Mouse (Mus musculus): Measurements from ENCODE around the gene Ppfibp2.

Gene Ppfibp2

DNA sequence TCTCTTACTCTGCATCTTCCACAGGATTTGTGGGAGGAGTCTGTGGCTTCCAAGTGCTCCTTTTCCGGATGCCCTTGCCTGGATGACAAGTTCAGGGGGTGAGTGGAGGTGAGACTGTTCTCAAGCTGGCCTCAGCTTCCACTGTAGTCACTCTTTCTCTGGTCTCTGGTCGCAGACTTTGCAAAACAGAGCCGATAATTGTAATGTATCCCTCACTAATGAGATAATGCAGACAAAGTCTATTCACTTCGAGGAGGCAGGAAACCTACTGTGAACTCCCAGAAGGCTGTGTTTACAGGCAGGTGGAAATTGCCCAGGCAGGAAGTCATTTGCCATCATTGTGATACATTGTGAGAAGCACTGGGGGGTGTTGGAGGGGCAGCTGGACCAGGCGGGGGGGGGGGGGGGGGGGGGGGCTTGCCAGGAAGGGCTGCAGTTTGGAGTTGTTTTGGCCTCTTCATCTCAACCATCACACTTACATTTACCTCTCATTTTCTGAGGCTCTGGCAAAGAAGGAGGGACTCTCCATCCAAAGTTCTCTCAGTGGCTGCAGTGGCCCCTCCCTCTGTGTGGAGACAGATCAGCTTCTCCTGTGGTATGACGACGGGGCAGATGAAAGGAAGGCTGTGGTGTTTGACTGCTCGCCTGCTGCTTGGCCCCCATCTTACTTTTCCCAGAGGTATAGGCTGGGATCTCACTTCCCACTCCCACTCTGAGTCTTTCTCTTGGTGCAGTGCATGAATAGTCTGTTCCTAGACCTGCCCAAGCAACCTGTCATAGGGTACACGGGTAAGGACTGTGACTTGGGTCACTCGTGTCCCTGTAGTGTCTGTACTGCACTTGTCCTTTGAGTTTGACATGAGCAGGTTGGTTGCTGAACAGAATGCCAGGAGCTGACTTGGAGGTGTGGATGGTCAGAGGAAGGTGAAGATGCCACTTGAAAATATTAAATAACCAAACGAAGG, 23.3 kb downstream of the Ppfibp2 start:
- in situ Hi-C loops (cut with MboI, MseI): no loop called here

DNA sequence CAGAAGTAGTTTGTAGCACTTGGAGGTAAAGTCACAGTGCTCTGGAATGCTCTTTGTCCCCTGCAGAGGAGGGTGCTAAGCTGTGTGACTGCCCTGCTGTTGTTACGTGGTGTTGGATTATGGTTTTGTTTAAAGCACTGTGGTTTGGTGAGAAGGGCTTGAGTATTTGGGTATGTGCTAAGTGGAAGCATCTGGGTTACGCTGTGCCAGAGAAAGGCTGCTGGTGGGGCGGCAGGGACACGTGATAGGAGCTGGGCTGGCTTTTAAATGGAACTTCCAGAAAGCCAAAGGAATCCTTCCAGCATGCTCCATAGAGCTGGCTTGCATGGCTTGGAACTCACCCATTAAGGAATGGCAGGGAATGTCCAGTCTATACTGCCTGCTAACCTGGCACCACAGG, 24.2 kb downstream of the Ppfibp2 start:
- in situ Hi-C loops (cut with MboI, MseI): no loop called here

DNA sequence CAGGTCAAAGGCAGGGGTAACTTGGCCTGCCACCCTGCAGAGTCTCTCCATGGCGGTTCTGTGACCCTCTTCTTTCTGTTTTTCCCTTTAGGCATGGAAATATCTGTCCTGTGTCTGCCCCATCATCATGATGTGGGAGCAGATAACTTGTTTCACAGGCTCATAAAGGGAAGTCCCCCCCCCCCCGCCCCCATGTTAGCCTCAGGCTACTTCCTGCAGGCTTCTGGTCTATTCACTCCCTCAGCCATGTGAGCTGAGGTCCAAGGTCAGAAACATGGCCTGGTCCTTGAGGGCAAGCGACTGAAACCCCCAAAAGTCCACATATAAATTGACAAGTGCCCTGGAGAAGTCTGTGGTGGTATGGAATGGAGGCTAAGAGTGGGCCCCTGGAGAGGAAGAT, 25.1 kb downstream of the Ppfibp2 start:
- in situ Hi-C loops (cut with MboI, MseI): no loop called here

DNA sequence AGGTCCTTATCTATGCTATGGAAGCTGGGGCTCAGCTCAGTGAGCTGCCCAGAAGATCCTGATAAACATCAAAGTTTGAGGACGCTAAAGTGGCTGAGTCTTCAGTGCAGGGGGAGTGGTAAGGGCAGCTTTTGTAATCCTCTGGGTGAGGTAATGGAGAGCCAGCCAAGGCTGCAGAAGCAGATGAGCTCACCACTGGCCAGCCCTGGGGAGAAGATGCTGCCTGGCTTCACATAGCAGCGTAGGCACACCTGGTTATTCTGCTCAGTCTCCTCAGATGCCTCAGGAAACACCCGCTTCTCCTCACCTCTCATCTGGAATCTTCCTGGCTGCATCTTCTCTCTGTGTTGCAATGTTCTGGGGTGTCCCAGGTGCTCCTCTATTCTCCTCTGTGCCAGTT, 29.4 kb downstream of the Ppfibp2 start:
- in situ Hi-C loops (cut with MboI, MseI): no loop called here

DNA sequence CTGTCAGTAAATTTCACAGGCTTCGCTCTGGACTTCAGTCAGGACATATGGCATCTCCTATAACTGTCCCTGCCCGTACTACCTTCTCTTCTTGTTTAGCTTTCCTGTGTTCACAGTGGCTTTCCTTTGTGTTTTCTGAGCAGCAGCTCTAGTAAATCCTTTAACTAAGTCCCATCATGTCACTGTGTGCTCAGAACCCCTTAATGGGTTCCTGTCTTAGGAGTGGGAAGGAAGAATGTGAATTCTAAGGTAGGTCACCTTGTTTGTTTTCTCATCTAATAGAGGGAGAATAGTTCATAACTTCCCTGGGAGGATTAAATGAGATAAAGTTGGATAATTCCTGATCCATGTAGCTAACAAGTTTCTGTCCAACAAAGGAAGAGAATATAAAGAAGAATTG, 30.1 kb downstream of the Ppfibp2 start, which contains the start of gene 5330417H12Rik:
5330417H12Rik (minus strand) TSS at position 101 of the 400 bp plus-strand sequence.
- in situ Hi-C loops (cut with MboI, MseI): no loop called here

DNA sequence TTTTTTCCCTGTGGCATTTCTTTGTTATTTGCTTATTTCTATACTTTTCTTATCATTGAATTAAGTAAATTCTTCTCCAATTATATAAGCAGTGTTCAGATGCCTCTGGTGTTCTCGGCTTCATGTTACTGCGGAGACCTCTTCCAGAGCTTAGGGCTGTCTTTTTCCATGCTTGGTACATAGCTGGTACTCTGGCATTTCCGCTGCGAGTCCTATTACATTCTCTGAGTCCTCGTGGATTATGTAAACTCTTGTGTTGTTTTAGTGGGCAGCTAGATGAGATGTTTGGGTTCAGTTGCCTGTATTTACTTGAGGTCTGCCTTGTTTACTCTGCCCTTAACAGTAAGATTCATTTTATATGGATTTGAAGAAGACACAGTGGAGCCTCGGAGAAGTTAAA, 30.8 kb downstream of the Ppfibp2 start:
- in situ Hi-C loops (cut with MboI, MseI): no loop called here

DNA sequence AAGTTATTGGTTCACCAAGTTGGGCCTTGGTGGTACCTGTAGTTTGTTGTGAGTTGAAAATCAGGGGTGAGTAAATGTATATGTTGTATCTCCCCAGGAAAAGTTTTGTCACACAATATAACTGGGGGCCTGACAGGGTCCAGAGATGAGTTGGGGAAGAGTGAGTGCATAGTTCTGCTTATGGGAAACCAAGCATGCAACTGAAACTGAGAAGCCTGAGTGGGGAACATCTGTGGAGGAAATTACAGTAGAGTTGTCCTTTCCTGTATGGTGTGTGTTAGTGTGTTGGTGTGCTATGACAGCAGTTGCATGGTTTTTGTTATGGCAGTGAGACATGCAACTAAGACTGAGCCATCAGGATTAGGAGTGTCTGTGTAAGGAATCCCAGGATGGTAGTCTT, 33.4 kb downstream of the Ppfibp2 start:
- in situ Hi-C loops (cut with MboI, MseI): no loop called here

DNA sequence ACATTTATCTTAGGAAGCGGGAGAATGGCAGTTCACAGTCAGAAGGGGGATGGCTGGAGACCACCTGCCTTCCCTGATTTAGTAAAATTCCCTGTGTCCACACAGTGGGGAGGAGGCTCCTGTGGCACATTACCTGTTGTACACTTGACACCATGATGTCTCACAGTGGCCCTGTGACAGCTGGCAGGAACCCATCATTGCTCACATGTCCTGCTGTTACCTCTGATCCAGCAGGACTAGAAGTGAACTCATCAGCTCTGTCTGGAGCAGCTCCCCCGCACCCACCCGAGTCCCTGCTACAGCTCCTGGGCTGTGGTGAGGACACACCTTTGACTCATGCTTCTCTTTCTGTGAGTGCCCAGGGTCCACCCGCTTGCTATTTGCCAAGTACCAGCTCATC, 38.2 kb downstream of the Ppfibp2 start:
- in situ Hi-C loops (cut with MboI, MseI): no loop called here

DNA sequence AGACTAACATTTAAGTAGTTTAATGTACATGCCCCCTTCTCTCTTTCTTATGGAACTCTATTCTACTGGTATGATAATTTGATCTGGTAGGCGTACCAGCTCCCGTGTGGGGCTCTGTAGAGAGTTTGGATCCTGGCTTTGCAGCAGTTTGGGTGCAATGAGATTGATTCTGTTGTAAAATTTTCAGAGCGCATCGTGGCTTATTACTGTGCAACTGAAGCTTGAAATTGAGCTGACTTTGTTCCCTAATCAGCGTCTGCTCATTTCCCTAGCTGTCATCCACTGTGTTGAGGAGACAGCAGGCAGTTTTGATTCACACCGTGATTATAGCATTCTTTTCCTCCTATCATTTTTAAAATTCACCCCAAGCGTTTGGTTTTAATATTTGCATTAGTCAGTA, 42.4 kb downstream of the Ppfibp2 start:
- in situ Hi-C loops (cut with MboI, MseI): no loop called here

DNA sequence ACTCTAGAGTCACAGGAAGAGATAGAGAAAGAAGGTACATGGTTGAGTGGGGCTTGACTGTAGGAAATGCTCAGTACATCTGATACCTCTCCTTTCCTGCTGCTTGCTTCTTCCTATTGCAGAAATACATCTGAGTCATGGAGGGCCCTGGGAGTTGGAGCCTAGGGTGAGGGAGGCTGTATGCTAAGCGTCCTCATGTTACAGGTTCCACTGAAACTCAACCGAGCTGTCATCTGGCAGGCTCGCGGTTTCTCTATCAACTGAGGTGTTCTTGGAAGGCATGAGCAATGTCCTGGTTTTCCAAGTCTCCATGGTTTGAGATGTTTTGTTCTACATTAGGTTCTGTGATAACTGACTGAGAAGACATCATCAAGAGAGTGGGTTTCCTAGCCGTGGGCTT, 43.0 kb downstream of the Ppfibp2 start:
- in situ Hi-C loops (cut with MboI, MseI): no loop called here

DNA sequence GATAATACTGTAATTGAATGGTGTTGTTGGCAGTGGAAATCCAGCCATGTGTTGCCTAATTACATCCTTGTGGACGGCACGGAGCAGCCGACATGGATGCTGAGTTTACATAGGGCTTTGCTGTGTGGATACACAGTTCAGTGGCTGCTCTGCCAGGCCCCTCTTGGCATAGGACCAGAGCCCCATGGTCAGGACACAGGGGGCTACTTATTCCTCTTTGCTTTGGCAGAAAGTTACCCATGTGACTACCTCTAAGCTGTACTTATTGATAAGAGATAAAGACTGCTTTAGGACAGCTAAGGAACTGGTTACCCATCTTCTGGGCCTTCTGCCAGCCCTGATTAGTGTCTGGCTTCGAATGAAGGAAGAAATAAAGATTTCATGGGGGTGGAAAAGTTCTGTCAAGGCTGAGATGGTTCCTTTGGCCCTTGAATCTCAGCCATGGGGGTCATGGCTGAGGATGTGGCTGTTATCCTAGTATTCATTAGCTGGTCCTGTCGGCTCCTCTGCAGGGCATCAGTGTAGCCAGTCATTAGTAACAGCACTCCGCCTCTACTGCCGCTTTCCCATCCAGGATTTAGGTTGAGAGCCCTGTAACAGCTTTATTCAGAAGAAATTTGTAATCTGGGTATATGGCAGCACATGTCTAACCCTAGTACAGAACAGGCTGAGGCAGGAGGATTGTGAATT, 47.7 kb downstream of the Ppfibp2 start:
- in situ Hi-C loops (cut with MboI, MseI): no loop called here

DNA sequence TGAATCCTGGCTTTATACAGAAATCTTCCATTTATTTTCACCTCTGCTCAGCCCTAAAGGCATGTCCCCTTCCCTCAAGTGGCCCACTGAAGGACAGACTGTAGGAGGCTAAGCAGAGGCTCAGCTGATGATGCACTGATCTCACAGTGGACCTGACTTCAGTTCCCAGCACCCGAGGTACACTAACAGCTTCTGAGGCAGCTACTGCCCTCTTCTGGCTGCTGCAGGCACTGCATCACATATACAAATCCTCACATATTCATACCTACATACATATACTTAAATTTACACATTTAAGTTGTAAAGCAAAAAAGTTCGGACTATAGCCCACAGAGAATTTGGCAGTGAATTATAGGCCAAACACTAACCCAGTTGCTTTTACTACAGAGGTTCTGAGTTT, 50.0 kb downstream of the Ppfibp2 start:
- in situ Hi-C loops (cut with MboI, MseI): loop anchor here (5.0 kb wide), 1 partner anchor 38 kb away; no protein-coding TSS in a partner anchor

DNA sequence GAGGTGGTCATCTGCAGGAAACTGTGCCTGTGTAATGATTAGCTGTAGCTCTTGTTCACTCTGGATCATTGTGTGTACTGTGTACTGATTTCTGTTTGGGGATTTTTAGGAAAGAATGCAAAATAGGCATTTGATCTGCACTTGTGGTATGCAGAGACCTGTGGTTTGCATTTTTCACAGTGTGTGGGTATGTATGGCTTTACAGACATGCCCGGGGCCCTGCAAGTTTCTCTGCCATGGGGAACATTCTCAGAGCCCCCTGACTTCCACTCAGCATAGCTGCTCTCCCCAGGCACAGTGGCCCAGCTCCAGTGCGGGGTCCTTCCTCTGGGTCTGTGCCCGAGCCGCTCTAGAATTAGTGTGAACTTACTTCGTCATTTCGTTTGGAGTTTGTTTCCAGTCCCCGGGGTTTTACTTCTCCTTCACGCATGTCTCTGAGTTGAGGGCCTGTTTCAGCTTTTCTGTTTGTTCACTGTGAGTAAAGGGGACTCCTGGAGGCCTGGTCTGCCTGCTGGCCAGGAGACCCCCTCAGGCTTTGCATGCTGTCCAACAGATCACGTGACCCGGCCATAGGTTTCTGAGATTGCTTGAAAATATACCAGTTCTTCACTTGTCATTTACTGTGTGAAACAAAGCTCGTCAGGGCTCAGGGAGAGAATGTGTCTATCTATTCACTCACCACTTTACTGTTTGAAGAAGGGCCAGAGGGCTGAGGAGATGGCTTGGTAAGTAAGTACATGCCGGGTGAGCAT, 54.1 kb downstream of the Ppfibp2 start:
- in situ Hi-C loops (cut with MboI, MseI): loop anchor here (5.0 kb wide), 1 partner anchor 42 kb away; no protein-coding TSS in a partner anchor

DNA sequence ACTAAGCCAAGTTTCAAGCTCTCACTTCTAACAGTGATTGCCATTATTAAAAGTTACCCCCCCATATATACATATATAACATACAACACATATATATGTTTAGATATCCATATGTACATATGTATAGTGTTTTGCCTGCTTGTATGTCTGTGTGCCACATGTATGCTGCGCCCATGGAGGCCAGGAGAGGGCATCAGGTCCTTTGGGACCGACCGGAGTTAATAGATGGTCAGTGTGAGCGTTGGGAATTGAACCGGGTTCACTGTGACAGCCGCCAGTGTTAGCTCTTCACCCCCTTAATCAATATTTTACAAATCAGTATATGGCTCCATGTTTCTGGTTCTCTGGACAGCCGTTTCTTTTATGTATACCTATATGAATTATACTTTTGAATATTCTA, 55.0 kb downstream of the Ppfibp2 start:
- in situ Hi-C loops (cut with MboI, MseI): loop anchor here (5.0 kb wide), 1 partner anchor 43 kb away; no protein-coding TSS in a partner anchor

DNA sequence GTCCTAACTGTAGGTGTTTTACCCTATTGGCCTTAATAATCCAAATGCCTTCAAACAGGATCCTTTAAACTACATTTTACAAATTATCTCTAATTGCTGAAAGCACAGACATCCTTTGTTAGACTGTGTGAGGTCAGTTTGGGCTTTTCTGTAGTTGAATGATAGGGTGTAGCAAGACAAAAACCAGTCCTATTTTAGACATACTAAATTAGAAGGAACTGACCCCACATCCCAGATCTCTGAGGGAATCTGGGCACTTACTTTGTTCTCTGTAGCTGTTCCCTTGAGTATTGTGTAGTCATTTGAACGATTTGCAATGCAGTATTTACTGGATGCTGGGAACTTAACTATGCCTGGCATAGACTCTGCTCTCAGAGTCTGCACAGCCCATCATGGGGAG, 56.8 kb downstream of the Ppfibp2 start:
- in situ Hi-C loops (cut with MboI, MseI): no loop called here

DNA sequence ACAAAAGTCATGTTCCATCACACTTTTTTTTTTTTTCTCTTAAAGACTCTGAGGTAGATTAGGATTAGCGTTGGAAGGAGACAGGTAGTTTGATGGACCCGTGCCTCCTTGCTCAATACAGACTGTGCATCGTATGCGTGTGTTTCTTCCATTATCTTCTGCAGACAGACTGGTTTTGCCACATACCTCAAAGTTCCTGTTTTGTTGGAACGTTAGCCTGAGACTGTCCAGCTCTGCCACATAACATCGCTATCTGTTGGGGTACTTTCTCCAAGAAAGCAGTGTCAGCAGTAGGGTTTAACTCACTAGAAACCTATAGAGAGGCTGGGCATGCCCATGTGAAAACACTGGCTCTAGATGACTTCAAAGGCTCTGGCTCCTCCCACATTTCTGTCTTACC, 61.4 kb downstream of the Ppfibp2 start:
- in situ Hi-C loops (cut with MboI, MseI): no loop called here

DNA sequence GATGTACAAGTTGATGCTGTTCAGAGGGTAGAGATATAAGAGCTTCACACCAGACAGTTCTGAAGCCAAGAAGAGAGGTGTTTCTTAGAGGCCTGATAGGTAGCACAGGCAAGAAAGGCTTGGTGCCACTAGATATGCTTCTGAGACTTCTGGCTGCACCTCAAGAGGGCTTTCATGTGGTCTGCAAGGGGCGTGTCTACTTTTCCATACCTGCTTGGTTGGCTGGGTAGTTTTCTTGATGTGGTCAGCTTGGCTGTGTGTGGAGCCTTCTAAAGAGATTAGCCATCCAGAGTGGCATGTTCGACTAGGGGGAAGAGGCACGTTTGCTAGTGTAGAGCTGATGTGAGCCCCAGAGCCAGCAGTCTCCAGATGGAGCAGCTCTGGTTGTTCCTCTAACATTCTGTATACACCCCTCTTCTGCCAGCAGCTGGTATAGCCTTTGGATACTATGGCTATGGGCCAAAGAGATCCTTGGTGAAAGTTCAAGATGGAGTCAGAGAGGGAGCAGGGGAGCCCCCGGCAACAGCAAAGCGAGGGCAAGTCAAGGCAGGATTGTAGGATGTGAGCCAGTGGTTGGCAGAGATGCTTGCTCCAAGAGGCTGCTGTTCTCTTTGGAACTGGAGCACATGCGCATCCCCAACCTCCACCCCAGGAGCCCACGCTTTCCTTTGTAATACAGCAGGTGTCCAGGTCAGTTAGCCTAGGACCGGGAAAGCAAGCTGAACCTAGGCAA, 64.3 kb downstream of the Ppfibp2 start:
- in situ Hi-C loops (cut with MboI, MseI): no loop called here

DNA sequence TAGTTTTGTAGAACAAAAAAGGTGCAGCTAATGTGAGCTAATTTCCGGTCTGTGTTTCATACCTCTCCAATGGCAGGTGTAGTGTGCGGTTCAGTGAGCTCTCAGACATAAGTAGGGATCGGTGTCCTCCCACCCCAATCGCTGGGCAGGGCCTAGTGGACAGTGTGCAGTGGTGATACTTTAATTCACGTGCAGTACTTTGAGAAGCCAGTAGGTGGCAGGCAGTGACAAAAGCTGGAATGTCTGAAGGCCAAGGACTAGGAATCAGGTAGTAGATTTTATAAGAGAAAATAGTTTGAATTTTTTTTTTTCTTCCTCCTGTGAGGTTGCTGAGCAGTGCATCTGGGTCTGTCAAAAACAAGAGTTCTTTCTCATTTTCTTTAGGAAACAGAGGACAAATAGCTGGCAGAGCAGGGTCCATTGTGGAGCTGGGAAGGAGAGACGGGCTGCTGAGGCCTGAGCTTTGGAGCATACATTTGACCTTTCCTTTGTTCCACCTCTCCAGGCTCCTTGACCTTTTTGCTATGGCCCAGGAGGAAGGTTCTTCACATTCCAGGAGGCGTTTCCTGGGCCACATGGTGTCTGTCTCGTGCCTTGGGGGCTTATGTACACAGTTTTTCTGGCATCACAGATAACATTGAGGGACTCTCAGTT, 66.3 kb downstream of the Ppfibp2 start:
- in situ Hi-C loops (cut with MboI, MseI): loop anchor here (5.0 kb wide), 1 partner anchor 56 kb away; no protein-coding TSS in a partner anchor

DNA sequence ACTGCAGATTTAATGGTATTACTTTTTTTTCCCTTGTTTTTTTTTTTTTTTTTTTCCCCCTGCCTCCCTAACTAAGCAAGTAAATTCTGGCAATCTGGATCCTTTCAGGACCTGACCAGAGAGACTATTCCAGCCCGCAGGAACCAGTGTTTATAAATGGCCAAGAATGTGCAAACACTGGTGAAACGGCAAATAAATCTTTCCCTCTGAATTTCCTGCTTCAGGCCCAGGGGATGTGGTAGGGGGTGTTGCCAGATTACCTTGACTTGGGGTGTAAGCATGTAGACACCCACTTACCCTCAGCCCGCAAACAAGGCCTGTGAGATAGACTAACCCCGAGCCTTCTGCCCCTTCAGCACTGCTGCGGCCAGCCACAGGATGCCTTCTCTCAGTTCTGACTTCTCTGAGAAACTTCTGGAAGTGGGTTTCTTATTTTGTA, 66.9 kb downstream of the Ppfibp2 start:
- in situ Hi-C loops (cut with MboI, MseI): loop anchor here (5.0 kb wide), 1 partner anchor 55 kb away; no protein-coding TSS in a partner anchor

DNA sequence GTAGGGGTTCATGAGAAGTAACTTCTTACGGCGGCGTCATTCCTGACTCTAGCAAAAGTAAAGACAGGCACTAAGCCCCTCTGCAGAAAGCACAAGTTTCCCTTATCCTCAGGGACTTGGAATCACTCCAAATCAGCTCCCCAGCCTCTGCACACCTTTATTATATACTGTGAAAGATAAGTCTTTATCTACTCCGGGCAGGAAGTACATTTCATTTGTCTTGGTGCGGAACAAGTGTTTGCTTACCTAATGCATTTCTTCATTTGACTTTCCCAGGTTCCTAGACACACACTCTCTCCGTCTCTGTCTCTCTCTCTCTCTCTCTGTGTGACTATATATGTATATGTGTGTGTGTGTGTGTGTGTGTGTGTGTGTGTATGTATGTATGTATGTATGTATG, 68.6 kb downstream of the Ppfibp2 start:
- in situ Hi-C loops (cut with MboI, MseI): loop anchor here (5.0 kb wide), 1 partner anchor 54 kb away; no protein-coding TSS in a partner anchor
